Mouse (Mus musculus) lung, postnatal 0 days (tissue): ENCODE measurements at regions not wholly inside any gene's neighbourhood (a gene's known extent, or its start where the extent isn't known, plus 50 kb on each side); places are given as distances from the start of the nearest gene placed in this dataset.

ENCODE experiments used
- ATAC-seq: fragments of 200-750 bp; cut with Nextera tagmentation; 2 replicates; pipeline ENCODE4 v1.8.0; 2017; ENCODE audit warnings: moderate library complexity
- DNase-seq: peaks from one replicate; pipeline ENCODE4 v3.0.0-alpha.2; 2016; ENCODE audit warnings: low spot score
- H3K27ac ChIP-seq: fragments of 300-500 bp; sonication (generic); 2 replicates; pipeline ENCODE4 v1.5.1; 2014; ENCODE audit warnings: antibody characterized with exemption, mild to moderate bottlenecking, low read length, mixed read lengths
- H3K27me3 ChIP-seq: fragments of 300-500 bp; sonication (generic); replicated peaks from 2 replicates; pipeline ENCODE4 v1.6.1; 2014; ENCODE audit warnings: low read length, mixed read lengths; ENCODE audit not compliant: insufficient read depth
- H3K36me3 ChIP-seq: fragments of 300-500 bp; sonication (generic); 2 replicates; pipeline ENCODE4 v1.6.1; 2014; ENCODE audit warnings: low read length, mixed read lengths; ENCODE audit not compliant: insufficient read depth
- H3K4me1 ChIP-seq: fragments of 300-500 bp; sonication (generic); 2 replicates; pipeline ENCODE4 v1.6.1; 2014; ENCODE audit warnings: antibody characterized with exemption, low read depth, low read length, mixed read lengths; ENCODE audit not compliant: insufficient read depth
- H3K4me2 ChIP-seq: fragments of 300-500 bp; sonication (generic); replicated peaks from 2 replicates; pipeline ENCODE4 v1.6.1; 2014; ENCODE audit warnings: low read depth, mild to moderate bottlenecking, low read length, moderate library complexity, mixed read lengths
- H3K4me3 ChIP-seq: fragments of 300-500 bp; sonication (generic); 2 replicates; pipeline ENCODE4 v1.5.1; 2014; ENCODE audit warnings: low read depth, low read length
- H3K9ac ChIP-seq: fragments of 300-500 bp; sonication (generic); replicated peaks from 2 replicates; pipeline ENCODE4 v1.6.1; 2014; ENCODE audit warnings: low read depth, mild to moderate bottlenecking
- H3K9me3 ChIP-seq: fragments of 300-500 bp; sonication (generic); 2 replicates; pipeline ENCODE4 v1.6.1; 2016; ENCODE audit warnings: low read length, mixed read lengths
- CTCF ChIP-seq: IDR thresholded peaks from 2 replicates; pipeline ENCODE4 v1.5.1; 2016; ENCODE audit warnings: antibody characterized with exemption, mild to moderate bottlenecking
- EP300 ChIP-seq: IDR thresholded peaks from 2 replicates; pipeline ENCODE4 v1.6.1; 2016; ENCODE audit warnings: antibody characterized with exemption, mild to moderate bottlenecking, control low read depth
- WGBS: fragments of 180-500 bp; shearing (Covaris S2); extraction: QIAGEN DNeasy Blood & Tissue Kit; methylation state at CpG from one replicate; pipeline ENCODE4 v1.1.7; 2014; 5-methylcytosine and 5-hydroxymethylcytosine counted together

DNA sequence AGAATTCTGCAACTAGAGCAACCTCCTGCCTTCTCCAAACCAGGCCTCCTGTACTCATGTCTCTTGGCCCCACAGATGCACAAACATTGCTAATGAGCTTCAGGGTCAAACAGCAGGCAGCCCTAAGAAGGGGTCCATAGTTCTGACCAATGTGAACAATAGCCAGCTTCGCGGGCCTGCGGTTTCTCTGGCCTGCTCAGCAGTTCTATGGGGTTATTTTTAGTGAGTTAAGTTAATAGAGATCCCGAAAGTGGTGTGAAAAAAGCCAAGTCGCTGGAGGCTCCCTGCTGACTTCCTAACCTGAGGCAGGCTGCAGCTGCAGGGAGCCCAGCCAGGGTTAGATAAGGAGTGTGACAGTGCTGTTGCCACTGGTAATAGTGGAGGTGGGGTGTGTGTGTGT is 106.6 kb downstream of the Pdcd6ip start:
- H3K27me3 ChIP-seq: no peaks in the 10 kb centered on the region
- no peak overlapping the region for H3K4me2 ChIP-seq
- H3K4me1 ChIP-seq: no peaks in the 10 kb centered on the region
- TF ChIP-seq EP300 (no peak), CTCF (no peak)
- no peaks in the 10 kb centered on the region for H3K36me3 ChIP-seq
- 12% methylated on average over 5 of the region's 5 CpGs for WGBS
- H3K4me3 ChIP-seq: no peak overlapping the region
- no peak overlapping the region for H3K27ac ChIP-seq
- DNase-seq (no peak), ATAC-seq (no peak)
- no peaks in the 10 kb centered on the region for H3K9me3 ChIP-seq
- H3K9ac ChIP-seq: no peak overlapping the region

DNA sequence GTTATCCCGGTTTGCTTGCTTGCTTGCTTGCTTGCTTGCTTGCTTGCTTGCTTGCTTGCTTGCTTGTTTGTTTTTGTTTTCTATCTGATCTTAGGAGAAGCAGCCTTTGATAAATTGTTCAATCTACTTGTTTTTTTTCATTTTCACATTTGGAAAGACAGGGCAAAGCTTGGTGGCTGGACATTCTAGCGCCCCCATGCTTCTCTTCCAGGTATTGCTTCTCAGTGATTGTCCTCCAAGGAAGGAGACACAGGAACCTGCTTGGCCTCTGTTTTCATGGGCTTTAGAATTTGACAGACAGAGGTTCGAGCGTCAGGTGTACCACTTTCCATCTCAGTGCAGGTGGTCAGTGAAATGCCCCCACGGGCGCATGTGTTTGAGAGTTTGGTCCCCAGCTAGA is 120.8 kb downstream of the Pdcd6ip start:
- ATAC-seq (no peak), DNase-seq (no peak)
- H3K9ac ChIP-seq: no peak overlapping the region
- TF ChIP-seq CTCF (no peak), EP300 (no peak)
- no peaks in the 10 kb centered on the region for H3K27me3 ChIP-seq
- no peak overlapping the region for H3K27ac ChIP-seq
- no peaks in the 10 kb centered on the region for H3K36me3 ChIP-seq
- H3K4me3 ChIP-seq: no peak overlapping the region
- WGBS: 51% methylated on average over 6 of the region's 6 CpGs
- no peaks in the 10 kb centered on the region for H3K9me3 ChIP-seq
- no peaks in the 10 kb centered on the region for H3K4me1 ChIP-seq
- H3K4me2 ChIP-seq: no peak overlapping the region

- H3K27me3 ChIP-seq: no peaks in the 10 kb centered on the region
- H3K9me3 ChIP-seq: no peaks in the 10 kb centered on the region
- no peak overlapping the region for H3K4me2 ChIP-seq
- ATAC-seq: no peak
- H3K27ac ChIP-seq: no peak overlapping the region
- 88% methylated on average over 4 of the region's 4 CpGs for WGBS
- no peaks in the 10 kb centered on the region for H3K36me3 ChIP-seq
- H3K4me3 ChIP-seq: no peak overlapping the region
- no peak for TF ChIP-seq EP300
- no peak for TF ChIP-seq CTCF
- no peaks in the 10 kb centered on the region for H3K4me1 ChIP-seq
- DNase-seq: no peak
- no peak overlapping the region for H3K9ac ChIP-seq
Observed at GRCm38 (mm10) chr9:113586477-113586876, 121.6 kb downstream of the Pdcd6ip start.

- Histone ChIP-seq H3K36me3 (no peaks in the 10 kb centered on the region), H3K27me3 (no peaks in the 10 kb centered on the region), H3K27ac (no peak overlapping the region), H3K4me1 (no peaks in the 10 kb centered on the region), H3K4me3 (no peak overlapping the region), H3K9ac (no peak overlapping the region), H3K4me2 (no peak overlapping the region), H3K9me3 (no peaks in the 10 kb centered on the region)
- ATAC-seq: no peak
- DNase-seq: no peak
- TF ChIP-seq CTCF: no peak
- no peak for TF ChIP-seq EP300
- 78% methylated on average over 9 of the region's 9 CpGs for WGBS
Observed at GRCm38 (mm10) chr9:113578221-113578620, 129.8 kb downstream of the Pdcd6ip start.

GRCm38 (mm10) chr9:113568849-113569248 is 139.2 kb downstream of the Pdcd6ip start:
- Histone ChIP-seq H3K36me3 (no peaks in the 10 kb centered on the region), H3K4me1 (no peaks in the 10 kb centered on the region), H3K9me3 (no peaks in the 10 kb centered on the region), H3K4me2 (no peak overlapping the region), H3K27ac (no peak overlapping the region), H3K27me3 (no peaks in the 10 kb centered on the region), H3K4me3 (no peak overlapping the region), H3K9ac (no peak overlapping the region)
- no peak for ATAC-seq
- DNase-seq: no peak
- 84% methylated on average over 1 of the region's 1 CpGs for WGBS
- TF ChIP-seq EP300: no peak
- TF ChIP-seq CTCF: no peak

DNA sequence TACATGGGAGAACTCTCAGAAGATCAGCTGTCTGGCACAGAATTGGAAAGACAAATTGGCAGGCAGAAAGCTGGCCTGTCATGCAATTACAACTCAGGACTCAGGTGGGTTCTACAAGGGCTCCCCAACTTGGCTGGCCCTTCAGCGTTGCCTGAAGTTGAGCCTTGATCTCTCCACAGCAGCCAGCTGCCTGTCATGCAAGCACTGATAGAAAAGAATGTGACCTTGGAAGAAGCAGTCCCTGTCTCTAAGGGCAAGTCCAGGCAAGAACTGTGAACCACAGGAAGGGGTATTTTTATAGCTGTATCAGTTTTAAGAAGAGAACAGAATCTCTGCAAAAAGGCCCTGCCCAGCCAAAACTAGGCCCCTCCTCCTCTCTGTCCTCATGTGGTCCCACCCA is 140.4 kb downstream of the Pdcd6ip start:
- H3K27ac ChIP-seq: no peak overlapping the region
- no peak for ATAC-seq

GRCm38 (mm10) chr9:113566620-113567019 is 141.4 kb downstream of the Pdcd6ip start:
- H3K4me2 ChIP-seq: no peak overlapping the region
- no peak overlapping the region for H3K4me3 ChIP-seq
- H3K27me3 ChIP-seq: no peaks in the 10 kb centered on the region
- no peak overlapping the region for H3K9ac ChIP-seq
- no peaks in the 10 kb centered on the region for H3K9me3 ChIP-seq
- DNase-seq: no peak
- H3K4me1 ChIP-seq: no peaks in the 10 kb centered on the region
- 86% methylated on average over 3 of the region's 3 CpGs for WGBS
- TF ChIP-seq CTCF: no peak
- no peak for TF ChIP-seq EP300
- H3K36me3 ChIP-seq: no peaks in the 10 kb centered on the region
- no peak for ATAC-seq
- no peak overlapping the region for H3K27ac ChIP-seq

More for the DNA sequence above, 140.4 kb downstream of the Pdcd6ip start:
- no peak for TF ChIP-seq EP300
- TF ChIP-seq CTCF: no peak
- Histone ChIP-seq H3K9me3 (no peaks in the 10 kb centered on the region), H3K27me3 (no peaks in the 10 kb centered on the region), H3K4me3 (no peak overlapping the region), H3K9ac (no peak overlapping the region), H3K36me3 (no peaks in the 10 kb centered on the region), H3K4me2 (no peak overlapping the region), H3K4me1 (no peaks in the 10 kb centered on the region)
- WGBS: 65% methylated on average over 1 of the region's 1 CpGs
- DNase-seq: no peak
